Mouse (Mus musculus) lung, embryonic 14.5 days (tissue): ENCODE measurements around the gene Uaca. TPM values are rescaled to one million over a fixed set of nuclear protein-coding genes. Genes with fewer than 3 reads are reported as not detected.
"Not testable (repeated sequence)": the region's sequence is repeated elsewhere in the genome, so short reads cannot be mapped to it uniquely, and the experiment has no call there.

ENCODE experiments used
- ATAC-seq: fragments of 200-750 bp; cut with Nextera tagmentation; 2 replicates; pipeline ENCODE4 v1.8.0; 2017; ENCODE audit warnings: mild to moderate bottlenecking, moderate TSS enrichment, moderate library complexity; ENCODE audit not compliant: insufficient read depth
- DNase-seq: peaks from one replicate; pipeline ENCODE4 v3.0.0-alpha.2; 2015
- H3K27ac ChIP-seq: fragments of 300-500 bp; sonication (generic); 2 replicates; pipeline ENCODE4 v1.5.1; 2014; ENCODE audit warnings: low read depth, mild to moderate bottlenecking, moderate library complexity
- H3K27me3 ChIP-seq: fragments of 300-500 bp; sonication (generic); 2 replicates; pipeline ENCODE4 v1.6.1; 2014; ENCODE audit warnings: low read length, control low read depth; ENCODE audit not compliant: insufficient read depth
- H3K36me3 ChIP-seq: fragments of 300-500 bp; sonication (generic); 2 replicates; pipeline ENCODE4 v1.6.1; 2014; ENCODE audit warnings: control low read depth; ENCODE audit not compliant: insufficient read depth
- H3K4me1 ChIP-seq: fragments of 300-500 bp; sonication (generic); 2 replicates; pipeline ENCODE4 v1.6.1; 2014; ENCODE audit warnings: antibody characterized with exemption, control low read depth; ENCODE audit not compliant: insufficient read depth
- H3K4me2 ChIP-seq: fragments of 300-500 bp; sonication (generic); 2 replicates; pipeline ENCODE4 v1.6.1; 2014; ENCODE audit warnings: mild to moderate bottlenecking
- H3K4me3 ChIP-seq: fragments of 300-500 bp; sonication (generic); 2 replicates; pipeline ENCODE4 v1.5.1; 2014; ENCODE audit warnings: low read depth, low read length
- H3K9ac ChIP-seq: fragments of 300-500 bp; sonication (generic); 2 replicates; pipeline ENCODE4 v1.6.1; 2014
- H3K9me3 ChIP-seq: fragments of 300-500 bp; sonication (generic); 2 replicates; pipeline ENCODE4 v1.6.1; 2016; ENCODE audit warnings: low read depth, low read length, control low read depth
- CTCF ChIP-seq: IDR thresholded peaks from 2 replicates; pipeline ENCODE4 v1.5.1; 2016; ENCODE audit warnings: antibody characterized with exemption, low read depth
- WGBS: fragments of 180-500 bp; shearing (Covaris S2); extraction: QIAGEN DNeasy Blood & Tissue Kit; methylation state at CpG from one replicate; pipeline ENCODE4 v1.1.7; 2014; 5-methylcytosine and 5-hydroxymethylcytosine counted together
- polyA plus RNA-seq: library from polyadenylated mRNA; unstranded; fragments of >200 nt; fragmentation: Nextera tagmentation; extraction: Ambion mirVana; gene quantifications from 2 replicates; pipeline ENCODE4 v1.2.1, GENCODE M21; 2014

The Uaca gene
- polyA plus RNA-seq, 1 experiment from 2014 or later = 28.3 TPM

DNA sequence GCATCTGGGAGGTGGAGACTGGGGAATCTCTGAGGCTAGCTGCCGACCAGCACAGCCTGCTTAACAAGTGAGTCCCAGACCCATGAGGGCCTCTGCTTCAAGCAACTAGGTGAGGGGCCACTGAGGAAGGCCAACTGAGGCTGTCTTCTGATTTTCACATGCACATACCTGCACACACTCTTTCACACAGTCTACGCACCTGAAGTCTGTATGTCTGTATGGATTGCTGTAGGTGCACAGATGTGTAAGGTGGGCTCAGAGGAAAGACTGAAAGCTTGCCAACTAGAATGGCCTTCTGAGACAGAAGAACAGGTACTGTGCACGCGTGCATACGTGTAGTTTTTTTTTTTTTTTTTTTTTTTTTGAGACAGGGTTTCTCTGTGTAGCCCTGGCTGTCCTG, 8.0 kb downstream of the Uaca start:
- no peak for TF ChIP-seq CTCF
- H3K4me2 ChIP-seq = no peak overlapping the region
- H3K36me3 ChIP-seq = no peaks in the 10 kb centered on the region
- ATAC-seq (no peak), DNase-seq (no peak)
- no peak overlapping the region for H3K9ac ChIP-seq
- H3K27me3 ChIP-seq = no peaks in the 10 kb centered on the region
- H3K27ac ChIP-seq = no peak overlapping the region
- H3K4me3 ChIP-seq = no peak overlapping the region
- no peaks in the 10 kb centered on the region for H3K9me3 ChIP-seq
- WGBS = 89% methylated on average over 5 of the region's 5 CpGs
- H3K4me1 ChIP-seq = peaks cover 9% of the 10 kb centered on the region; the same call in 1 of the 2 replicates

DNA sequence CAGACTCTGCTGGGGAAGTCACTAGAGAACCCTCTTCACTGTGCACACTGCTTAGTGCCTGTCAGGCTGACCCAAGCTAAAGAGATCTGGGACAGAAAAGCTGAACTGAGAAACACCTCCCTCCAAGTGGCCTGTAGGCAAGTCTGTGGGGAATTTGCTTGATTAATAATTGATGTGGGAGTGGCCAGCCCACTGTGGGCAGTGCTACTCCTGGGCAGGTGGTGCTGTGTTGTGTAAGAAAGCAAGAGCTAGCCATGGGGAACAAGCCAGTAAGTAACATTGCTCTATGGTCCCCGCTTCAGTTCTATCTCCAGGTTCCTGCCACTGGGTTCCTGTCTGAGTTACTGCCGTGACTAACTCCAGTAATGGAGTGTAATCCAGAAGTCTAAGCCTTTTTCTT, 11.7 kb downstream of the Uaca start:
- no peak for ATAC-seq
- 97% methylated on average over 2 of the region's 2 CpGs for WGBS
- TF ChIP-seq CTCF = no peak

DNA sequence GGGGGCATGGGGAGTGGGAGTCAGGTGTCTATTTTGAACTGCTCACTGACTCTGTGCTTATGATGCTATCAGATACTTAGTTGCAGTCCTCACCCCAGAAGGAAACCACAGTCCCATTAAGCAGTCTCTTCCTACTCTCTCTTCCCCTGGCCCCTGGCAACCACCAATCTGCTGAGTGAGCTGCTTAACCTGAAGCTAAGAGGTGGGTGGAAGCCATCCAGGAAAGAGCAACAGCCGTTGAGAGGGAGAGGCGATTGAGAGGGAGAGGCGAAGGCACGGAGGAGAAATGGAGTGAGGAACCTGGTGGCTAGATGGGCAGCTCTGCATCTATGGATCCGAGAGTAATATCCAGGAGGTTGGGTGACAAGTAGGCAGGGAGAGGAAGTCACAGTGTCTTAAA, 13.7 kb downstream of the Uaca start:
- DNase-seq (no peak), ATAC-seq (no peak)
- Histone ChIP-seq H3K27ac (no peak overlapping the region), H3K9ac (no peak overlapping the region), H3K4me3 (no peak overlapping the region), H3K27me3 (no peaks in the 10 kb centered on the region), H3K4me1 (no peaks in the 10 kb centered on the region), H3K36me3 (no peaks in the 10 kb centered on the region), H3K4me2 (no peak overlapping the region), H3K9me3 (no peaks in the 10 kb centered on the region)
- no peak for TF ChIP-seq CTCF
- WGBS = 85% methylated on average over 5 of the region's 5 CpGs

More for the DNA sequence above, 11.7 kb downstream of the Uaca start:
- H3K4me1 ChIP-seq = peaks cover 3% of the 10 kb centered on the region; the same call in 1 of the 2 replicates
- no peaks in the 10 kb centered on the region for H3K9me3 ChIP-seq
- no peak overlapping the region for H3K27ac ChIP-seq
- no peak for DNase-seq
- H3K4me2 ChIP-seq = no peak overlapping the region
- H3K4me3 ChIP-seq = no peak overlapping the region
- H3K9ac ChIP-seq = no peak overlapping the region
- no peaks in the 10 kb centered on the region for H3K36me3 ChIP-seq
- H3K27me3 ChIP-seq = no peaks in the 10 kb centered on the region

GRCm38 (mm10) chr9:60813139-60813880, 19.0 kb downstream of the Uaca start:
- Histone ChIP-seq H3K27ac (peak overlapping the region; percentile 69; the same call in 1 of the 2 replicates), H3K4me1 (peaks cover 11% of the 10 kb centered on the region; the same call in 1 of the 2 replicates), H3K27me3 (no peaks in the 10 kb centered on the region), H3K4me3 (peak overlapping the region; percentile 7), H3K36me3 (no peaks in the 10 kb centered on the region), H3K9ac (peak overlapping the region; percentile 32), H3K4me2 (peak overlapping the region; percentile 57), H3K9me3 (no peaks in the 10 kb centered on the region)
- DNase-seq (peak; percentile 75), ATAC-seq (peak; percentile 90)
- 6% methylated on average over 11 of the region's 11 CpGs for WGBS
- TF ChIP-seq CTCF = no peak

GRCm38 (mm10) chr9:60815502-60815901, 21.2 kb downstream of the Uaca start:
- Histone ChIP-seq H3K9ac (no peak overlapping the region), H3K4me2 (no peak overlapping the region), H3K4me1 (peaks cover 11% of the 10 kb centered on the region; the same call in 1 of the 2 replicates), H3K36me3 (no peaks in the 10 kb centered on the region), H3K27me3 (no peaks in the 10 kb centered on the region), H3K9me3 (no peaks in the 10 kb centered on the region), H3K4me3 (no peak overlapping the region), H3K27ac (no peak overlapping the region)
- DNase-seq (no peak), ATAC-seq (no peak)
- WGBS = 90% methylated on average over 8 of the region's 8 CpGs
- TF ChIP-seq CTCF = no peak

GRCm38 (mm10) chr9:60817585-60817984, 23.2 kb downstream of the Uaca start:
- H3K4me2 ChIP-seq = no peak overlapping the region
- no peaks in the 10 kb centered on the region for H3K9me3 ChIP-seq
- peaks cover 11% of the 10 kb centered on the region; the same call in 1 of the 2 replicates for H3K4me1 ChIP-seq
- no peak overlapping the region for H3K9ac ChIP-seq
- H3K27me3 ChIP-seq = no peaks in the 10 kb centered on the region
- H3K27ac ChIP-seq = no peak overlapping the region
- WGBS = 83% methylated on average over 5 of the region's 5 CpGs
- no peaks in the 10 kb centered on the region for H3K36me3 ChIP-seq
- ATAC-seq (no peak), DNase-seq (no peak)
- H3K4me3 ChIP-seq = no peak overlapping the region
- no peak for TF ChIP-seq CTCF

GRCm38 (mm10) chr9:60818582-60818981, 24.2 kb downstream of the Uaca start:
- not testable (repeated sequence) for H3K4me3 ChIP-seq, ATAC-seq, H3K27me3 ChIP-seq, H3K4me1 ChIP-seq, H3K9ac ChIP-seq, H3K27ac ChIP-seq, H3K4me2 ChIP-seq, H3K36me3 ChIP-seq, H3K9me3 ChIP-seq, DNase-seq
- WGBS = 26% methylated on average over 6 of the region's 8 CpGs
